Mouse (Mus musculus) layer of hippocampus, adult 18-20 months (tissue): ENCODE data around the gene Lep. TPM values are rescaled to one million over a fixed set of nuclear protein-coding genes. Genes with fewer than 3 reads are reported as not detected.
A peak's percentile ranks its signal among the peaks of the same experiment; 100 is the strongest.

Source experiments
- DNase-seq, 2 experiments: peaks; one replicate each; pipeline ENCODE4 v3.0.0; 2022; ENCODE audit warnings: low spot score in 2 of 2
- long read RNA-seq: library from polyadenylated mRNA; stranded (forward); transcript quantifications from one replicate; pipeline ENCODE4 v2.0.0, GENCODE M21; 2021
- total RNA-seq, 2 experiments: library from RNA; stranded (reverse); gene quantifications; 2 replicates each; pipeline ENCODE4 v1.2.3; 2021

Gene Lep
- total RNA-seq, result not detected
- long read RNA-seq, result 0 reads

GRCm38 (mm10) chr6:29059846-29060685 lies at the start of gene Lep:
Gene Lep, plus strand, starts transcription at chr6:29060220.
- DNase-seq, result no peak

- DNase-seq, result peak in 1 of 2 experiments; percentile 67
These were observed 48.4 kb upstream of the Lep start for GRCm38 (mm10) chr6:29011651-29012050.

- no peak for DNase-seq
These were observed 46.8 kb upstream of the Lep start for GRCm38 (mm10) chr6:29013216-29013615.

- no peak for DNase-seq
These were observed 43.1 kb upstream of the Lep start for GRCm38 (mm10) chr6:29016891-29017412.

GRCm38 (mm10) chr6:29019756-29020720 lies 40.0 kb upstream of the Lep start:
- DNase-seq, result no peak

GRCm38 (mm10) chr6:29020937-29021336 lies 39.1 kb upstream of the Lep start:
- DNase-seq, result no peak

- DNase-seq, result no peak
These were observed 38.5 kb upstream of the Lep start for GRCm38 (mm10) chr6:29021501-29021900.

- no peak for DNase-seq
These were observed 37.9 kb upstream of the Lep start for GRCm38 (mm10) chr6:29022115-29022514.

- DNase-seq, result peak in 1 of 2 experiments; percentile 76
These were observed 36.6 kb upstream of the Lep start for GRCm38 (mm10) chr6:29023206-29023967.

- peak; percentile 39 to 71 for DNase-seq
These were observed 36.0 kb upstream of the Lep start for GRCm38 (mm10) chr6:29024000-29024417.

GRCm38 (mm10) chr6:29025796-29026482 lies 34.1 kb upstream of the Lep start:
- no peak for DNase-seq

- DNase-seq, result no peak
These were observed 33.3 kb upstream of the Lep start for GRCm38 (mm10) chr6:29026766-29027165.

- DNase-seq, result no peak
These were observed 31.9 kb upstream of the Lep start for GRCm38 (mm10) chr6:29028129-29028528.

GRCm38 (mm10) chr6:29029521-29029920 lies 30.5 kb upstream of the Lep start:
- DNase-seq, result no peak

- no peak for DNase-seq
These were observed 28.8 kb upstream of the Lep start for GRCm38 (mm10) chr6:29031216-29031615.

- no peak for DNase-seq
These were observed 28.2 kb upstream of the Lep start for GRCm38 (mm10) chr6:29031704-29032310.

- no peak for DNase-seq
These were observed 27.6 kb upstream of the Lep start for GRCm38 (mm10) chr6:29032411-29032810.

- no peak for DNase-seq
These were observed 25.9 kb upstream of the Lep start for GRCm38 (mm10) chr6:29033981-29034646.

GRCm38 (mm10) chr6:29036698-29037097 lies 23.3 kb upstream of the Lep start:
- DNase-seq, result peak; percentile 55 to 65
